Comparison of ENCODE assay signal across 8 mouse cellular contexts in the genomic region with DNA sequence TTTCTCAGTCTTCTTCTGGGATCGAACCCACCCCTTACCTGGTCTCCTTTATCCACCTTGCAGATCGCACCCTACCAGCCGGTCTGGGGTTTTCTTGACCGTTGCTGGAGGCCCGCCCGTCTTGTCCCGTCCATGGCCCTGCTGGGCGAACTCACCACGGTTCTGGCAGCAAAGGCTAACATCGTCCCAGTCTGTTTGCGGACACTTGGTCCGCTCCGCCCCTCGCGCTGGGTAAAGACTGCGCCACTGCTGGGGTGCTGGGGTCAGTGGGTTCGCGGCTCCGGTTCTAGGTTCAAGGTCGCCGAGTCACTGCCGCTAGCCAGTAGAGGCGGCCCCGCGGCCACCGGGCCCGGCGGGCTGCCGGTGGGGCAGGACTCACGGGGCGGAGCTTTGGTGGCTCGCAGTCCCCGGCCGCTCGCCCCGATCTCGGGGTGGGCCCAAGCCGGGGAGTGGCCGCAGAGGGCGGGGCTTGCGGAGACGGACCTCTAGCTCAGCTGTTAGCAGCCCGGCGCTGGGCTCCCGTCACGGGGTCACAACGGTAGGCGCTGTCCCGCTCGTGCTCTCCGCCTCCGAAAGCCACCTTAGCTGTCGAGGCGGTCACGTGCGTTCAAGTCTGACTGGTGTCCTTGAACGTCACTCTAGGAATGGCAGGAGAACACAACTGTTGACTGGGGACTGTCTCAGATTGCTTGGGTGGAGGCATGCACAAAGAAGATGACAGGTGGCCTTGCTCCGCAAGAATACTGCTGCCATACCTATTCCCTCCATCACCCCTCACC. TPM values are rescaled to one million over a fixed set of nuclear protein-coding genes. Genes with fewer than 3 reads are reported as not detected.
DNase-seq lines count a peak whose midpoint lies in the region; ATAC-seq and TF ChIP-seq lines count a peak whose summit lies in the region.

Crat (minus strand) TSS at position 657 of the 779 bp plus-strand sequence.

- peaks cover 23% of the 10 kb centered on the region for H3K4me1 ChIP-seq in embryonic facial prominence, embryonic 12.5 days
- H3K4me1 ChIP-seq in kidney, adult 2 months (ENCODE audit: control insufficient read depth, insufficient read depth, low read length) = peaks cover 18% of the 10 kb centered on the region; the same call in 1 of the 2 replicates
- H3K4me1 ChIP-seq in limb, embryonic 13.5 days = peaks cover 47% of the 10 kb centered on the region
- H3K4me1 ChIP-seq in midbrain, embryonic 15.5 days = peaks cover 52% of the 10 kb centered on the region

- TF ChIP-seq POLR2A in kidney, adult 2 months (IDR thresholded peaks at IDR 0.05; ENCODE audit: low read depth, low read length) = peak; percentile 90

- no peak for TF ChIP-seq CTCF in kidney, adult 2 months (conservative IDR thresholded peaks at IDR 0.05; ENCODE audit: insufficient read depth, insufficient read length, low read depth, low read length)

- H3K4me2 ChIP-seq in embryonic facial prominence, embryonic 12.5 days (replicated peaks) = peak within 1 kb of the TSS; percentile 76
- peak within 1 kb of the TSS; percentile 83 for H3K4me2 ChIP-seq in limb, embryonic 13.5 days (replicated peaks)
- peak within 1 kb of the TSS; percentile 54 for H3K4me2 ChIP-seq in midbrain, embryonic 15.5 days

- H3K27me3 ChIP-seq in embryonic facial prominence, embryonic 12.5 days = no peaks in the 10 kb centered on the region
- H3K27me3 ChIP-seq in kidney, adult 2 months (replicated peaks; ENCODE audit: control insufficient read depth, insufficient read depth, low read length) = no peaks in the 10 kb centered on the region
- H3K27me3 ChIP-seq in limb, embryonic 13.5 days = no peaks in the 10 kb centered on the region
- no peaks in the 10 kb centered on the region for H3K27me3 ChIP-seq in midbrain, embryonic 15.5 days (replicated peaks)

- H3K9ac ChIP-seq in embryonic facial prominence, embryonic 12.5 days = peak within 1 kb of the TSS; percentile 82
- H3K9ac ChIP-seq in limb, embryonic 13.5 days = peak within 1 kb of the TSS; percentile 97
- H3K9ac ChIP-seq in midbrain, embryonic 15.5 days = peak within 1 kb of the TSS; percentile 95

- DNase-seq in 3134 (ENCODE audit: extremely low read depth, insufficient read length, low spot score) = peak; percentile 94
- DNase-seq in adrenal gland, postnatal 36 days = peak; percentile 97 to 98
- peak; percentile 100 for DNase-seq in heart, adult 11 months
- DNase-seq in kidney, adult 2 months = peak; percentile 98
- peak; percentile 92 to 93 for DNase-seq in spleen, postnatal 10 days (ENCODE audit: low spot score in 2 of 2)

- 0 out of 2 replicates have a peak, but pooled peaks cover 4% of the 10 kb centered on the region for H3K36me3 ChIP-seq in embryonic facial prominence, embryonic 12.5 days
- no peaks in the 10 kb centered on the region for H3K36me3 ChIP-seq in kidney, adult 2 months (ENCODE audit: control insufficient read depth, insufficient read depth, low read length)
- peaks cover 9% of the 10 kb centered on the region for H3K36me3 ChIP-seq in limb, embryonic 13.5 days
- no peaks in the 10 kb centered on the region for H3K36me3 ChIP-seq in midbrain, embryonic 15.5 days (replicated peaks)

- H3K9me3 ChIP-seq in embryonic facial prominence, embryonic 12.5 days = no peaks in the 10 kb centered on the region
- no peaks in the 10 kb centered on the region for H3K9me3 ChIP-seq in limb, embryonic 13.5 days
- no peaks in the 10 kb centered on the region for H3K9me3 ChIP-seq in midbrain, embryonic 15.5 days

- peak within 1 kb of the TSS; percentile 74 for H3K4me3 ChIP-seq in embryonic facial prominence, embryonic 12.5 days
- H3K4me3 ChIP-seq in kidney, adult 2 months (ENCODE audit: insufficient read depth, low read depth, low read length) = peak within 1 kb of the TSS; percentile 70
- H3K4me3 ChIP-seq in limb, embryonic 13.5 days = peak within 1 kb of the TSS; percentile 87
- H3K4me3 ChIP-seq in midbrain, embryonic 15.5 days = peak within 1 kb of the TSS; percentile 55

- peak; percentile 83 for ATAC-seq in embryonic facial prominence, embryonic 12.5 days (ENCODE audit: insufficient number of reproducible peaks, insufficient read depth, low FRiP score, low TSS enrichment)
- ATAC-seq in limb, embryonic 13.5 days (ENCODE audit: low FRiP score, low read depth) = peak; percentile 86
- ATAC-seq in midbrain, embryonic 15.5 days (replicated peaks) = peak; percentile 86

- under 1% methylated on average over 56 of the region's 58 CpGs for WGBS in embryonic facial prominence, embryonic 12.5 days
- WGBS in kidney, adult 2 months = under 1% methylated on average over 58 of the region's 58 CpGs
- under 1% methylated on average over 58 of the region's 58 CpGs for WGBS in limb, embryonic 13.5 days
- under 1% methylated on average over 55 of the region's 58 CpGs for WGBS in midbrain, embryonic 15.5 days

- H3K27ac ChIP-seq in embryonic facial prominence, embryonic 12.5 days = peak within 1 kb of the TSS; percentile 96
- H3K27ac ChIP-seq in kidney, adult 2 months (ENCODE audit: insufficient read depth, low read depth, low read length) = peak within 1 kb of the TSS; percentile 99
- peak within 1 kb of the TSS; percentile 98 for H3K27ac ChIP-seq in limb, embryonic 13.5 days
- peak within 1 kb of the TSS; percentile 96 for H3K27ac ChIP-seq in midbrain, embryonic 15.5 days

RNA-seq across cellular contexts. Expression of gene Crat, which starts in this region (rescaled TPM):
- total RNA-seq in adrenal gland, postnatal 36 days (2021) = 100 to 1,000 TPM; 124 to 168 TPM
- polyA plus RNA-seq in embryonic facial prominence, embryonic 12.5 days (2016; fragmentation: Nextera tagmentation; extraction: Ambion mirVana) = 23.8 and 26.9 TPM in 2 replicates
- polyA plus RNA-seq in kidney, adult 2 months (2012; rRNA removed) = 214 and 254 TPM in 2 replicates
- polyA plus RNA-seq in limb, embryonic 13.5 days (2015; fragmentation: Nextera tagmentation; extraction: Ambion mirVana) = 28.0 and 31.1 TPM in 2 replicates
- 22.5 and 23.9 TPM in 2 replicates for polyA plus RNA-seq in midbrain, embryonic 15.5 days (2015; fragmentation: Nextera tagmentation; extraction: Ambion mirVana)

Comparison
In these comparisons a context has a peak if more than half of its experiments do, and no peak if none do; other contexts are left out.
1. Peak in every context shown above with its lines: DNase-seq, ATAC-seq, H3K4me3 ChIP-seq and H3K27ac ChIP-seq.